Mouse (Mus musculus): ENCODE results near the gene Heatr5a. TPM values are rescaled to one million over a fixed set of nuclear protein-coding genes. Genes with fewer than 3 reads are reported as not detected.

Heatr5a gene
- total RNA-seq, 1 experiment from 2014 or later = 58.0 TPM

DNA sequence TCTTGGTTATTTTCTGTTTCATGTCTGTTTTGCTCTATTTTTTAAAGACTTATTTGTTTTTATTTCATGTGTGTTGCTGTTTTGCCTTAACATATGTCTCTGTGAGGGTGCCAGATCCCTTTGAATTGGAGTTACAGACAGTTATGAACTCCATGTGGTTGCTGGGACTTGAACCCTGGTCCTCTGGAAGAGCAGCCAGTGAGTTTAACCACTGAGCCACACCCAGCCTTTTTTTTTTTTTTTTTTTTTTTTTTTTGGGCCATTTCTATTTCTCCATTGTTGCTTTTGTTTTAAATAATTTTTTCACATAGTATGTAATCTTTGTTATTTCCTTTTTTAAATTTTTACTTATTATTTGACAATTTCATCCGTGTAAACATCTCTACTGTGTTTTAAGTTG is 131.3 kb downstream of the Heatr5a start:
- no peak for ATAC-seq (replicated peaks in 1 of 2; ENCODE audit: insufficient read depth in 1 of 2, low FRiP score in 2 of 2, low TSS enrichment in 1 of 2, low read depth in 1 of 2, poor library complexity in 2 of 2, severe bottlenecking in 2 of 2)

- ATAC-seq (replicated peaks in 1 of 2; ENCODE audit: insufficient read depth in 1 of 2, low FRiP score in 2 of 2, low TSS enrichment in 1 of 2, low read depth in 1 of 2, poor library complexity in 2 of 2, severe bottlenecking in 2 of 2) = no peak
Measured at GRCm38 (mm10) chr12:51835219-51835618, 135.9 kb downstream of the Heatr5a start.

DNA sequence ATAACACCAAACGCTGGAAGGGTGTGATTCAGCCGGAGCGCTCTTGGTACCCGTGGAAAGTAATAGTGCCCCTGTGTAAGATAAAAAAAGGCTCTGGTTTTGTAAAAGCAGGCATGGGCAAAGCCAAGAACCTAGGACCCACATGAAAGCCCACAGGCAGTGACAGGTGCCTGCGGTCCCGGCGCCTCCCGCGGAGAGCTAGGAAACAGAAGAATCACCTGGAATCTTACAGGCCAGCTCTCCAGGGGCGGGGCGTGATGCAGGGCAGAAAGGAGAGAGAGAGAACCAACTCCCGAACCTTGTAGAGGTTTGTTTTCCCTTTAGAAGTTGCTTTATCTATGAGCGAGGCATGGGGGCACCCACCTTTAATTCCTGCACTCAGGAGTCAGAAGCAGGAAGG is 139.2 kb downstream of the Heatr5a start:
- ATAC-seq (replicated peaks in 1 of 2; ENCODE audit: insufficient read depth in 1 of 2, low FRiP score in 2 of 2, low TSS enrichment in 1 of 2, low read depth in 1 of 2, poor library complexity in 2 of 2, severe bottlenecking in 2 of 2) = no peak

DNA sequence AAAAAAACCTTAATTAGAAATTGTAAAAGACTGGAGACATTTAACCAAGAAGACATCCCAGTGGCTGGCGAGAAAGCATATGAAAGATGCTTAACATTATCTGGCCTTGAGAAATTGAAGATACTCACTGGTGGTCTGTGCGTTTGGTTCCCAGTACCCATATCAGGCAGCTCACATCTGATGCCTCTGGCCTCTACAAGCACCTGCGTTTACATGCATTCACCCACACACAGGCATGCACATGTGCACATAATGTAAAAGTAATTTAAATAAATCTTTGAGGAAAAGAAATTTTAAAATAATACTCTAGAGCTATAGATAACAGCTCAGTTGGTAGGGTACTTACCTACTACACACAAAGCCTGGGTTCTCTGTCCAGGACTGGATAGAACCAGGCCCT is 139.8 kb downstream of the Heatr5a start:
- ATAC-seq (replicated peaks in 1 of 2; ENCODE audit: insufficient read depth in 1 of 2, low FRiP score in 2 of 2, low TSS enrichment in 1 of 2, low read depth in 1 of 2, poor library complexity in 2 of 2, severe bottlenecking in 2 of 2) = no peak

DNA sequence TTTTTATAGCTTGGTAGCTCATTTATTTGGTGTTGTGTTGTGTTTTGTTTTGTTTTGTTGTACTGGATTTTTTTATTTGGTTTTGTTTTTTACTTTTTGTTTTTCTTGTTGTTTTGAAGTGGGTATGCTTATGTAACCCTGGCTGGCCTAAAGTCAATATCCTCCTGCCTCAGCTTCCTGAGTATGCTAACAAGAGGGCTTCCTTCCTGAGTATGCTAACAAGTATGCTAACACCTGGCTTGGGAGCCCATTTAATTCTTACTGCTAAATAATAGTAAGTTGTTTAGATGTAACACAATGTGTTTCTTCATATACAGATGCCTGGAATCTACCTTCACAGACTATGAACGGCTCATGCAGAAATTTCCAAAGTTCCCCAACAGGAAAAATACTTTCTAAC is 140.4 kb downstream of the Heatr5a start:
- no peak for ATAC-seq (replicated peaks in 1 of 2; ENCODE audit: insufficient read depth in 1 of 2, low FRiP score in 2 of 2, low TSS enrichment in 1 of 2, low read depth in 1 of 2, poor library complexity in 2 of 2, severe bottlenecking in 2 of 2)

- peak; percentile 33 to 34; a peak in 3 of 4 replicates for ATAC-seq (replicated peaks in 1 of 2; ENCODE audit: insufficient read depth in 1 of 2, low FRiP score in 2 of 2, low TSS enrichment in 1 of 2, low read depth in 1 of 2, poor library complexity in 2 of 2, severe bottlenecking in 2 of 2)
Measured at GRCm38 (mm10) chr12:51830077-51830402, 141.1 kb downstream of the Heatr5a start.

DNA sequence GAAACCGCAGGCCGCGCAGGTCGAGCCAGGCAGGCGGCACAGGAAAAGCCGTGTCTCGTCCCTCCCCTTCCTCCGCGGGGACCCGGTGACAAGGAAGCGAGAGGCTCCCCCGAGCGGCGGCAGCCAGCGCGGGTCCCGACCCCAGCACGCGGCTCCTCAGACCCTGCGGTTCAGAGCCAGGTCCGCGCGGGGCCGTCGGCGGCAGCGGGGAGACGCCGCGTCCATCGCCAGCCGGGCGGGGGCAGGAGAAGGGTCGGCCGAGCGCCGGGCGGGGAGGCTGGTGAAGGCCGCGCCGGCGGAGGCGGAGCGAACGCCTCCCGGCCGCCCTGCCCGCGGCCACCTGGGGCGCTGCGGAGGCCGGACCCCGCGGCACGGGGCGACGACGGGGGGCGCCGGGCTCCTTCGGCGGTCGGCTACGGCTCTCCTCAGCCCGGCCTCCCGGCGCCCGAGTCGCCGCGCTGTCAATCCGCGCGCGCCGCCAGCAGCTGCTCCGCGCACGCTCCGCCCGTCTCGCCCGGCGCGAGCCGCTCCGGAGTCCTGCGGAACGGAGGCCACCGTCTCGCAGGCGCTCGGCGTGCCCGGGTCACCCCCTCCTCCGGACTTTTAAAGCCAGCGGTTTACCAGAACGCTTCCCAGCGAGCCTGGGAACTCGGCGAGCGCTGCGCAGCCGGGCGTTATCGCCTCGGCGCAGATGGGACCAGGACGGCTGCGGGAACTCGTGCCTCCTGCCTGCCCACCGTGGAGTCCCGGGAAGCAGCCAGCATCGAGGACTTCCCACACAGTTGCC is 141.6 kb downstream of the Heatr5a start, which contains the start of gene Hectd1:
Gene Hectd1 (minus strand): TSS at position 247 of the 787 bp plus-strand sequence.
- peak; percentile 67 to 69 for ATAC-seq (replicated peaks in 1 of 2; ENCODE audit: insufficient read depth in 1 of 2, low FRiP score in 2 of 2, low TSS enrichment in 1 of 2, low read depth in 1 of 2, poor library complexity in 2 of 2, severe bottlenecking in 2 of 2)

DNA sequence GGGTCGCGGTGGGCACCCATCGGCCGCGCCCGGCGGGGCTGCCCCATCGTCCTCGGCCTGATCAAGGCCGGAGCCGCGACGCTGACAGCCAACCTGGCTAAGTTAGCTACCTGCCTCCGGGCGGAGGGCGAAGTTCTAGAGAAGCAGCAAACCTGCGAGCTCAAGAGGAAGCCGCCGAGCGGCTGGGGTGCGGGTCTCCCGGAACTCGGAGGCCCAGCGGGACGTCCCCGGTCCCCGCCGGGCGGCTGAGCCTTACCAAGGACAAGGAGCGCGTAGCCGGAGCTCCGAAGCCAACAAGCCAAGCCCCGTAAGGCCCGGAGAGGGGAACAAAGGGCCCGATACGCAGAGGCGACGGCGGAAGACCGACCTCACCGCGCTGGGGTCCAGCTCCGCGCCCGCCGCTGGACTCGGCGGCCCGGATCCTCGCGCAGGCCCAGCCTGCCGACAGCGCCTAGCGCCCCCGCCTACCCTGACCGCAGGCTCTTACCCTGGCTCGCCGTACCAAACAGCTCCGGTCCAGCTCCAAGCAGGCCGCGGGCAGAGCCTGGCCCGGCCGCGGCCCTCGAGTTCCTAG is 142.3 kb downstream of the Heatr5a start:
- ATAC-seq (replicated peaks in 1 of 2; ENCODE audit: insufficient read depth in 1 of 2, low FRiP score in 2 of 2, low TSS enrichment in 1 of 2, low read depth in 1 of 2, poor library complexity in 2 of 2, severe bottlenecking in 2 of 2) = peak in 1 of 2 experiments; percentile 14; a peak in 1 of 4 replicates

DNA sequence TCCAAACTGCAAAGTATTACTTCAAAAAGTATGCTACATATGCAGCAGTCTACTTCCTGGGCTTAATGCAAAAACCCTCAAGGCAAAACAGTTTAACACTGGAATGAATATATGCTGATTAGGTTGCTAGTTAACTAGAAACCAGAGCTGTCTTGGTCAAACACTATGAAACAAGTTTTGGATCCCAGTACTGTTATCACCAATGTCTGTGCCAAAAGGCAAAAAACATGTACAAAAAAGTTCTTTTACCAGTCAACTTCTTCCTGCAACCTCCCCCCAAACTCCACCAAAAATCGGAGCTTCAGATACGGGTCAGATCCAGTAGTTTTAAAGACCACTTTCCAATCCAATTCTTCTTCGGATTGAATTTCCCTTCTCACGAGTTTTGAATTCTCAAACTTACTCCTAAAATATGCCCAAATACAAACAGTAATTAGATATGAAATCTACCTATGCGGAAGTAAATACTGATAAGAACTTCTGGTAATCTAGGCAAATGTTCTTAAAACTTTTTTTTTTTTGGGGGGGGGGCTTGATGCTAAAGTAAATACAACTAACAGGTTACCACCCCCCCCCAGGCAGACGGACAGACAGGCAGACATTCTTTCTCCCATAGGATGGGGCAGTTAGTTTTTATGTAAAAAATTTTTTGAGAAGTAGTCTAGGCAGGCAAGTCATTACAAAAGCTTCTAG is 143.0 kb downstream of the Heatr5a start:
- no peak for ATAC-seq (replicated peaks in 1 of 2; ENCODE audit: insufficient read depth in 1 of 2, low FRiP score in 2 of 2, low TSS enrichment in 1 of 2, low read depth in 1 of 2, poor library complexity in 2 of 2, severe bottlenecking in 2 of 2)

Other genes with a start within 250 kb of the Heatr5a start
- 139 and 151 TPM in 2 replicates for gene Hectd1, start 141.8 kb downstream of the Heatr5a start, total RNA-seq (2017)
- 9.0 and 20.8 TPM in 2 replicates for gene Dtd2, start 35.2 kb upstream of the Heatr5a start, total RNA-seq (2017)
- not detected in 2 replicates for gene Gpr33, start 56.7 kb upstream of the Heatr5a start, total RNA-seq (2017)
- 5.4 and 6.4 TPM in 2 replicates for gene Nubpl, start 126.4 kb upstream of the Heatr5a start, total RNA-seq (2017)

Measured in hematopoietic stem cell, adult 5-6 weeks (primary cell).